Mouse (Mus musculus) adrenal gland, adult (tissue): Measurements from ENCODE around the gene Fam184b.

Source experiments
- DNase-seq, 2 experiments: peaks; one replicate each; pipeline ENCODE4 v3.0.0; 2022 to 2023; ENCODE audit warnings: low spot score in 1 of 2; ENCODE audit not compliant: inconsistent age in 2 of 2

Gene Fam184b

GRCm38 (mm10) chr5:45515151-45515743, 124.2 kb downstream of the Fam184b start:
- no peak for DNase-seq

- DNase-seq, result no peak
Observed at GRCm38 (mm10) chr5:45514599-45514998, 124.8 kb downstream of the Fam184b start.

- no peak for DNase-seq
Observed at GRCm38 (mm10) chr5:45513511-45513910, 125.9 kb downstream of the Fam184b start.

GRCm38 (mm10) chr5:45512908-45513307, 126.5 kb downstream of the Fam184b start:
- no peak for DNase-seq

GRCm38 (mm10) chr5:45510071-45510470, 129.3 kb downstream of the Fam184b start:
- no peak for DNase-seq

GRCm38 (mm10) chr5:45497564-45497963, 141.8 kb downstream of the Fam184b start:
- DNase-seq, result no peak

GRCm38 (mm10) chr5:45496930-45497550, 142.4 kb downstream of the Fam184b start:
- no peak for DNase-seq

- no peak for DNase-seq
Observed at GRCm38 (mm10) chr5:45496479-45496878, 142.9 kb downstream of the Fam184b start.

GRCm38 (mm10) chr5:45496042-45496441, 143.4 kb downstream of the Fam184b start:
- DNase-seq, result no peak

- DNase-seq, result no peak
Observed at GRCm38 (mm10) chr5:45495429-45495975, 143.9 kb downstream of the Fam184b start.

- peak in 1 of 2 experiments; percentile 27 for DNase-seq
Observed at GRCm38 (mm10) chr5:45494093-45494755, 145.2 kb downstream of the Fam184b start.

- peak; percentile 100 for DNase-seq
Observed at GRCm38 (mm10) chr5:45493191-45494092, 146.0 kb downstream of the Fam184b start, which contains the start of gene Lap3. Lap3 (plus strand) TSS chr5:45493374.

GRCm38 (mm10) chr5:45491776-45492175, 147.6 kb downstream of the Fam184b start:
- no peak for DNase-seq

GRCm38 (mm10) chr5:45483654-45484053, 155.8 kb downstream of the Fam184b start:
- DNase-seq, result no peak

- DNase-seq, result peak in 1 of 2 experiments; percentile 27
Observed at GRCm38 (mm10) chr5:45482607-45483006, 156.8 kb downstream of the Fam184b start.

GRCm38 (mm10) chr5:45481125-45481524, 158.3 kb downstream of the Fam184b start:
- DNase-seq, result no peak

GRCm38 (mm10) chr5:45480066-45480465, 159.3 kb downstream of the Fam184b start:
- no peak for DNase-seq
